Mouse (Mus musculus) bone marrow, adult 2 months (tissue): Measurements from ENCODE around the gene Pspc1.

Source experiments
- CTCF ChIP-seq: fragments of 200-500 bp; IDR thresholded peaks from 2 replicates; pipeline ENCODE4 v1.5.1; 2011; ENCODE audit warnings: low read length, control low read depth; ENCODE audit not compliant: control insufficient read depth, insufficient read depth
- POLR2A ChIP-seq: fragments of 200-500 bp; IDR thresholded peaks from 2 replicates; pipeline ENCODE4 v1.6.1; 2011; ENCODE audit warnings: low read depth, mild to moderate bottlenecking, control low read depth, low read length, borderline replicate concordance; ENCODE audit not compliant: control insufficient read depth

DNA sequence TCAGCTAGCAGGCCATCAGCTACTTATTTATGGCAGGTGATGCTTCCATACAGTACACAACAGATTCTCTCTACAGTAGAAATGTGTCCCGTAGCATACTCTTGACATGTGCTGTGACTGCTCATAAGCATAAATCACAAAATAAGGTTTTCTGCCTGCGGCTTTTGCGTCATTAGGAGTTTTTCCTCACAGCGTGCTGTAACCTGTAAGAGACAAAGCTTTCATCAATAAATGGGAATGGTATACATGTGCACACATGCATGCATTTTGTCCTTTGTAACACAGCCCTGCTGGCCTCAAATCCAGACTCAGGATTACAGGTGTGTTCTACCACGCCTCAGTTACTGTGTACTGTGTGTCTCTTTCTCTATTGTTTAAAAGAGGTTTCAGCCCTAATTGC is 80.3 kb downstream of the Pspc1 start:
- no peak for TF ChIP-seq CTCF
- no peak for TF ChIP-seq POLR2A
